Mouse (Mus musculus) natural killer cell, adult 2 months (primary cell): Measurements from ENCODE around the gene Ankrd54.

Source experiments
- DNase-seq, 2 experiments: peaks; one replicate each; pipeline ENCODE4 v3.0.0; 2022; ENCODE audit warnings: low spot score in 2 of 2

Ankrd54 gene

DNA sequence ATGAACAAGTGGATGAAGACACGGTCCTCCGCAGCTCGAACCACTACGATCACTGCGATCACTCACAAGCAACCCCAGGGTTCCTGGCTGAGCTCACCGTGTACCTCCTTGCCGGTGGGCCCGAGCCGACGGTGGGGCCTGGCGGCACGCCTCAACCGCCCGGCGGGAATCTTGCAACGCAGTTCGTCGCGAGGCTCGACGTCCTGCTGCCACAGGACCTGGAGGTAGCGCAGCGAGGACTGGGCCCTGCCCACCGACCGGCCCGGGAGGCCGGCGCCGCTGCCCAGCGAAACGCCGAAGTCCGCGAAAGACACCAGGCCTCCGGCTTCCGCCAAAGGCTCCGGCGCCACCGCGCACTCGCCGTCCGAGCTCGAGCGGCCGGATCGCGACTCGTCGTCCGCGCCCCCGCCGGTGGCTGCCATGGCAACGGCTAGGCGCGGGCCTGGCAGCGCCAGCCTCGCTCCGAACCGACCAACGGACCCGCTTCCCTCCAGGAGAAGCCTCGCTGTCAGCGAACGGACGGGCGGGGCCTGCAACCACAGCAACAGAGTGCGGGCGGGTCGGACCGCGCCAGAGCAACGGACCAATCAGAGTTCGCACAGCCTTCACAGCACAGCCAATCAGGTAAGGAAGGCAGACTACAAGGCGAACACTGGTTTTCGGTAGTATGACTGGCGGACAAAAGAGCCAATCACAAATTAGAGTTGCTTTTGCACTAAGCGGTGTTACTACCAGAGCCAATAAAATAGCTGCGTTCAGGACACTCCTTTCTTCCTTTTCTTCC, at the start of gene Ankrd54:
TSS of gene Ankrd54 (minus strand) at position 518 of the 784 bp plus-strand sequence.
- peak; percentile 96 for DNase-seq

DNA sequence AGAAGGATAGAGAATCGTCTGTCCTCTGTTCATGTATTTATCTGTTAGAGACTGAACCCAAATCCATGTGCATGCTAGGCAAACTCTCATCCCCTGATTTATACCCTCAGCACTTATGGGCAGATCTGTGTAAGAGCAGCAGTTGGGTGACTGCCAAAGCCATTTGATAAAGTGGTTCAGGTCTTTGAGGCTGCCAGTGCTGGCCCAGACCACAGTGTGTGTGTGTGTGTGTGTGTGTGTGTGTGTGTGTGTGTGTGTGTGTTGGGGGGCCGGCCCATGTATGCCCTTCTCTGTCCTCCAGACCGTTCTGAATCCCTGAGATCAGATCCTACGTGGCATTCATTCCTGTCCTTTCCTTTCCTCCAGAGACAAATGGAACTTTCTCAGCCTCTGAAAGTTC, 49.1 kb upstream of the Ankrd54 start:
- no peak for DNase-seq

DNA sequence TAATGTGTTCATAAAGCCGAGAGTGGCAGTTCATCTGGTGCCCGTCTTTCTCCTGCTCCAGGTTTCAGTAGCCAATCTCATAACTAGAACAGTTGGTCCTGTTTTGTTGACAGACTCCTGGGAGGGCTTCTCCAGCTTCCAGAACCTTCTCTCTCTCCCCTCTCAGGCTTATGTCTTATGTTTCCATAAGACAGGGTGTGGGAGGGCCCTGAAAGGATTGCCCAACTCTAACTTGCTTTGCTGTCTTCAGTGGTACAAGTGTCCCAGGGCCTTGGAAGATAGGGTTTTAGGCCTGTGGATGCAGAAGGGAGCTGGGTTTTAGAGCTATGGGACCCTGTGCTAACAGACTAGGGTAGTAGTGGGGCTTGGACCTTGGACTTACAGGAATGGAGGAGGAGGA, 47.8 kb upstream of the Ankrd54 start:
- DNase-seq: no peak

DNA sequence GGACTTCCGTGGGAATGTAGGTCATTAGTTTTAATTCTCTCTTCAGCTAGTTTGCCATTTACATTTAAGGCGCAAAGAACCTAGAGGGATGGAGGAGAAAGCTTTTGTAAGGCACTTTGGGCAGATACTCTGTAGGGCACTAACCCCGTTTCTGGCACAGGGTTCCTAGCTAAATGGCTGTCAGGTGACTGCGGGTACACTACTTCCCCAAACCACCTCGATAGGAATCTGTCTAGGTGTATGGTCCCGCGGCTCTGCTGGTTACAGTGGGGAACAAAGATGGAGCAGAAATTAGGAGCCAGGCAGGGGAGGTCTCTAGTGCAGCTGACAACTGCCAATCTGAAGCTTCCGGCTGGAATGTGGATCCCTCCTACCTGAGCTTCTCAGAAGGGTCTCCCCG, 47.3 kb upstream of the Ankrd54 start:
- DNase-seq: no peak

DNA sequence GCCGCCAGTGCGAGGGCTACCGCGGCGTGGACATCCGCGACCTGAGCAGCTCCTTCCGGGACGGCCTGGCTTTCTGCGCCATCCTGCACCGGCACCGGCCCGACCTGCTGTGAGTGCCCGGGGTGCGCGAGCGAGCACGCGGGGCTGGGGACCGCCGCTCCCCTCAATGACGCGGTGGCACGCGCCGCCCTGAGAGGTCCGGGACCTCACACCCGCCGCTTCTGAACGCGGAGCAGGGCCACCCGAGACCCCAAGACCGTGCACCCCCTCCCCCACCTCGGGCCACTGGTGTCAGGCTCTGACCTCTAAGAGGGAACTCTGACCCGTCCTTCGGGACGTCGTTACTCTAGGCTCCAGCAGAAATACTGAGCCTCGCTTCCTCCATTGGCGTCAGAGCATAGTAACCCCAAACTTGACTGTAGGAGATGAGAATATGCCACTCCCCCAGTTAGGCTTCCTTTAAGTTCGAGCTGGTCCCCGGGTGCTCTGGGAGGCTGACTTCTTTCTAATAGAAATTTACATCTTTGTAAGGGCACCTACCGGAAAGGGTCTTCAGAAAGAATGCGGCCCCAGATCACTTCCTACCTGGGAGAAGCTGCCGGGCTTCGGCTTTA, 46.7 kb upstream of the Ankrd54 start:
- DNase-seq: peak in 1 of 2 experiments; percentile 11

DNA sequence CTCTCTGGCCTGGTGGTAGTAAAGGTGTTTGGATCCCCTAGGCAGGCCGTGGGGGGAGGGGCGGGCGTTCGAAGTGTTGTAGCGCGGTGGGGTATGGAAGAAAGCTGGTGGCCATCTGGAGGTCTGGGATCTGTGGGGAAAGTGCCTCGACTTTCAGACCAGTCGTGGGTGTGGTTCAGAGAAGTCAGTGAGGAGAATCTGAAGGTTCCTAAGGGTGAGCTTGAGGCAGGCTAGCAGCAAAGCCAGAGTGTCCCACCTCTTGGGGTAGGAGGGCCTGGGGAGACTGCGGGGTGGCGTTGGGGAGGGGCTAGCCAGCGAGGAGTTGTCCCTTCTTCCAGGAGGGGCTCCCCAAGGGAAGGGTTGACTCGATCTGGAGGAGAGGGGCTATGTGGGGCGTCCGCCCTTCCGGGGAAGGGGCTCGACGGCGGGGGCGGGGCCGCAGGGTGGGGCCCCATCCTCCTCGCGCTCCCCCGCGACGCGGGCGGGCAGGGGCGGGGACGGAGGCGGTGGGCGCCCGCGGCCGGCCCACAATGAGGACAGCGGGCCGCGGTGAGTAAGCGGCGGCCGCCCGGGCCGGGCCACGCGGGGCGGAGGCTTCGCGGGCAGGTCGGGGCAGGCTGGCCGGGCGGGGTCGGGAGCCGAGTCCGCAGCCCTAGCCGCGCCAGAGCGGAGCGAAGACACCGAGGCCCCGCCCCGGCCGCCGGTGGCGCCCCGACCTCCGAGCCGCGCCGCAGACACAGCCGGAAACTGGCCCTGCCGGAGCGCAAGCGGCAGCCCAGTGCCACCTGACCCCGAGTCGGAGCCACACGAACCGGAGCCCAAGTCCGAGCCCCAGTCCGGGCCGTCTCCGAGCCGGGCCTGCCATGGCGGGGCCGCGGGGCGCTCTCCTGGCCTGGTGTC, 46.0 kb upstream of the Ankrd54 start, which contains the start of gene Micall1:
TSS of gene Micall1 (plus strand) at position 478 of the 900 bp plus-strand sequence.
- peak; percentile 51 to 63 for DNase-seq

DNA sequence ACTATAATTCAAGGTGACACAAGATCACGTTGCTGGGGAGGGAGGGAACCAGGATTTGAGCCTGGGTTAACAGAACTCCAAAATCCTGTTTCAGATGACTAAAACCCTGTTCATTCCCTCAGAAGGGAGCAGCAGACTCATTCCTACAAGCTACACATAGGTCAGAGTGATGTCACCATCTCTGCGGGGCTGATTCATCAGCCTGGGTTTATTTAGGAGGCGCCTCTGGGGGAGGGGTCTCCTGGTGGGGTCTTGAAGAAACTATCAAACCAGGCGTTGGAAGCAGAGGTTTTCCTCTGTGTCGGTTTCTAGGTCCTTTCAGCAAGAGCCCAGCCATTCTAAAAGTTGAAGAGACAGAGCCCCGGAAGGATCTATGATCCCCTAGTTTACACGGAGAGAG, 45.3 kb upstream of the Ankrd54 start:
- no peak for DNase-seq

DNA sequence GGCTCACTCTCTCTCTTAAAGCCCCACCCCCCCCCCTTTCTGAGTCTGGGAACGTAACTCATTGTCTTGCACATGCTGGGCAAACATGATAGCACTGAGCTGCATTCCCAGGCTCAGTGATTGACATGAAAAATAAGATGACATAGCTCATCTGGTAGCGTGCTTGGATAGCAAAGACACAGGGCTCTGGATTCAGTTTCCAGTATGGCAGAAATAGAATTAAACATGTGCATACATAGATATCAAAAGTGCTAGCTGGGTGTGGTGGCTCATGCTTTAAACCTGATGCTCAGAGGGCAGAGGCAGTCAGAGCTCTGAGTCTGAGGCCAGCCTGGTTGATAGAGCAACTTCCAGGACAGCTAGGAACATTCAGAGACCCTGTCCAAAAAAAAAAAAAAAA, 43.1 kb upstream of the Ankrd54 start:
- no peak for DNase-seq

DNA sequence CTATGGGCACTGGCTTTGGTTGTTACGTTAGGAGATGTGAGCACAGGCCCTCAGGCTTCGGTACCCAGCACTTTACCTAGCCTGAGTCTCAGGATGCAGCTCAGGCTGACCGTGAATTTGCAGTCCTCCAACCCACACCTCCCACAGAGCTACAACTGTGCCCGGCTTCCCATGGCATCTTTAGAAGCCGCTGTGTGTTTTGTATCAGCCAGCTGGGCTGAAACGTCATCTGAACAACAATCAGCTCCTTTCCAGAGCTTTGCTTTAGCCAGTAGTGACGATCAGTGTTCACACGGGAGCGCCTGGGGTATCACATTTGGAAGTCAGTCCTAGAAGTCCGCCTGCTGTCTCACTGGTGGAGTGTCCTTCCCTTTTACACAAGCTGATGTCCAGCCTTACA, 40.6 kb upstream of the Ankrd54 start:
- DNase-seq: no peak

DNA sequence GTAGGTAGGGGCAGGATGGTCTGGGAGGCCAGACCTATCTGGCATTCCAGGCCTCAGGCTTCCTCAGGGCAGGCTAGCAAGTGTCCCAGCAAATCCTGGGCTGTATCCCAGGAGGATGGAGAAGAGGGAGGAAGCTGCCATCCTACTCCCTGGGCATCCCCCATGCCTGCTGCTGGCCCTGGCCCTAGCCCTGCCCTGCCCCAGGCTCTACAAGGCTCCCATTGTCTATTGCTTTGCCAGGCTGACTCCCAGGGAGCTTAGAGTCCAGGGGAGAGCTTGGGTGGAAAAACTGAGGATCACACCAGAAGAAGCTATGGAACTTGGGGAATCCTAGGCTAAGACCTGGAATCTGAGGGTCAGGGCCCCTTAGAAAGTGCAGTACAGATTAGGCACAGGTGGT, 38.8 kb upstream of the Ankrd54 start:
- DNase-seq: no peak

DNA sequence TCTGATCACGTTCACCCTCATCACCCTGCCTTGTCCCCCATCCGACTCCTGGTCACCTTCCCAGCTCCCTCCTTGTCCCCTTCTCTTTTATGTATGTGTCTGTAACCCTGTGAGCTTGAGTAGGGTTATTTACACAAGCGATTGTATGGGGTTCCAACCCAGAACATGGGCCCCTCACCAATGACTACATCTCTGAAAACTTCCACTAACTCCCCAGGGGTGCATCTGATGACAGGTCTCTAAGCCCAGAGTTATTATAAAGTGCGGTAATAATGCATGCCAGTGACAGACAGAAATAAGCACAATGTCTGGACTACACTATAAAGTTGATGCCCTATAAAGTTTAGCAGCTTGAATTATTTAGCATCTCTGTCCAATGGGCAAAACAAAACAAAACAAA, 37.7 kb upstream of the Ankrd54 start:
- DNase-seq: no peak

DNA sequence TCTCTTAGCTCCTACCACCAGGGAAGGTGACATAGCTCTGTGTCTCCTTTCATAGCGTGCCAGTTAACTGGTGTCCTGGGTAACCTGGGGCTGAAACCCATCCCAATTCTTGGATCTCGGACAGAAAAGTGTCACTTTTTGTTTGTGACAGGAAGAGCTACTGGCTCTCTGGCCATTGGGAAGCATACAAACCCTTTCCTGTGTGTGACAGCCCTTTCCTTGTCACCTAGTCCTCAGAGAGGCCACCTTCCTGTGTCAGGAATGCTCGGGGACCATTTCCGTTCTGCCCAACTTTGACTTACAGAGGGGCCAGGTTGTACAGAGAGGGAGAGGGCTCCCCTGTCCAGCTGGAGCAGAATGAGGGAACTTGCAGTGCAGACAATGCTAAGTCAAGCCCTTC, 36.8 kb upstream of the Ankrd54 start:
- DNase-seq: no peak

DNA sequence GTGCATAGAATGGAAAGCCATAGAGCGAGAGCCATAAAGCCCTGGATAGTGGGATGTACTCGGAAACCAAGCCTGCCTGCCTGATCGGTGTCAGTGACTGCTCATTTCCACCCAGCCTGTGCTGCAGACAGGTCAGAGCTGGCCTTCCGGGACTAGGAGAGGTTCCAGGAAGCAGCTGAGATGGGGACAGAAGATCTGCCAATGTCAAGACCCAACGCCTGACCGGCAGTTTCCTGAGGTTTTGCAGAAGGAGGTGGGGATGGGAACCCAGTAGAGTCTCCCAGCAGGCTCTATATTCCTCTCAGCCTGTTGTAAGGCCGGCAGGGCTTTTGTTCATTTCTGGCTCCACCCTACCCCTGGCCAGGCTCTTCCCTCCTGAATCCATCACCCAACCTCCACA, 36.2 kb upstream of the Ankrd54 start:
- DNase-seq: no peak

DNA sequence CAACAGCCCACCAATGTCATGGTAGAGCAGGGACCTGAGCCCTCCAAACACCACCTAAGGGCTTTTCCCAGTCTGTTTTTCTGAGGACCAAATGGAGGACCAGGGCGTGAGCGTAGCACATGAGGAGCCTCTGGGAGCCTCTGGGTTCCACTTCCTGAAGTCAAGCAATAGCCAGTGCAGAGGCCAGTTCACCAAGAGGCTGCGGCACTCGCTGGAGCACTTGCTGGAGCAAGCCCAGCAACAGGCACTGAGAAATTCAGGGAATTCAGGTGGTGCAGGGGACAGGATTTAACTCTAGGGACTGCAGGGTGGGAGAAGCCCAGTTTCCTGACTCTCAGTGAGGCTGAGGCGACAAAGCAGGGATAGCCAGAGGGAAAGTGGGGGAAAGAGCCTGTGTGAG, 35.5 kb upstream of the Ankrd54 start:
- DNase-seq: no peak

DNA sequence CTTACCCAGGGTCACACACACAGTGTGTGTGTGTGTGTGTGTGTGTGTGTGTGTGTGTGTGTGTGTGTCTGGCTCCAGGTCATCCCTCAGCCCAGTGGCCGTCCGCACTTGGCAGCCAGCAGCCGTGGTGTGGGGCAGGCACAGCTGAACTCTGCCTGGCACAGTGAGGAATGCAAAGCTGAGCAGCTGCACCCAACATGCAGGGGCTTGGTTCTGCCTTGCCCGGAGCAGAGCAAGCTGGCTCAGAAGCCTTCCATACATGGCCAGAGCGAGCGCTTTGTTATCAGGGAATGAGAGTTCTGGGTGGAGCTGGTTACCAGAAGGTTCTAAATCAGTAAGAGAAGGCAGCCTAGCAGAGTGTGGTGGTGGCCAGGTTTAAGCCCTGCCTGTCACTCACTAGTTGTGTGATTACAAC, 34.9 kb upstream of the Ankrd54 start:
- DNase-seq: no peak

DNA sequence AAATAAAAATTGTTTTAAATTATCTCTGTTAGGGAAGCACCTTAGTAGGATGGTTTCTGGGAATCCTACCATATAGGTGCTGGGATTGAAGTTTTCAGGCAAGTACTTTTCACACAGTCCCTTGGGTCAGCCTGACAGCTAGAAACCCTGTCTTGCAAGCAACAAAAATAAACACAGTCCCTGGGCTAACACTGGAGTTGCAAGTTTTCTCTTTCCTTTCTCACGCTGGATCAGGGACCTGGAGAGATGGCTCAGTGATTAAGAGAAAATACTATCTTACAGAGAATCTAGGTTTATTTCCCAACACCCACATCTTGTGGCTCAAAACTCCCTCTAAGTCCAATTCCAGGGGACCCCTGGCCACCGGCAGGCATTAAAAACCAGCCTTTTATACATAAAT, 34.4 kb upstream of the Ankrd54 start:
- DNase-seq: no peak

DNA sequence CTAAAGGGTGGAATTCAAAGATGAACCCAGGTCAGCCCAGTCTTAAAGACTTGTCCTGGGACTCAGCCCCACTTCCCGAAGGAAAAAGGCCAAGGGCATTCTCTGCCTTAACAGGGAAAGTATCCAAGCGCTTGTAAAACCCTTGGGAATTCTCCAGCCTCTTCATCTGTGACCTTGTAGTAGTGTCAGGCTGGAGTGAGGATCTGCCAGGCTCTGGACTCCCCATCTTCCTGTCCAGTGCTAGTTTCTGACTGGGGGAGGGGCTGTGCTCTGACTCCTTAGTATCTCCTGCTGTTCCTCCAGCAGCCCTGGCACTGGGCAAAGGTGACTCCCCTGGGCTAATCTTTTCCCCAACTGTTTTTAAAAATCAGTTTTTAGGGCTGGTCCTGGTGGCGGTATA, 33.9 kb upstream of the Ankrd54 start:
- no peak for DNase-seq

DNA sequence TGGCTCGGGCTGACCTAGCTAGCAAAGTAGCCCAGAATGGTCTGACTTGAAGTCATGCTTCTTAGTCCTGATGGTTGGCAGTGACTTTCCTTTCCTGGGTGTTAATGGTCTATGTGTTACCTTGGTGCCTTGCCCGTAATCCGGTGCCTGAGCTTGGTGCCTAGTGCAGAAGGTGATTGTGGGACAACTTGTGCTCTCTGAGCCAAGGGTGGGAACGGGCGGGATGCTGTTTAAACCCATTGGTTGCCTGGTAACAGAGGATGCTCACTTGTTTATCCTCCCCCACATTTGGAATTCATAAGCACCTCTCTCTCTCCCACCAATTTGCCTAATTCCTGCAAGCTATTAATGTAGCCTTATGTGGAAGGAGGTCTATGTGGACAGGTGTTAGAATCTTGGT, 32.8 kb upstream of the Ankrd54 start:
- DNase-seq: no peak

DNA sequence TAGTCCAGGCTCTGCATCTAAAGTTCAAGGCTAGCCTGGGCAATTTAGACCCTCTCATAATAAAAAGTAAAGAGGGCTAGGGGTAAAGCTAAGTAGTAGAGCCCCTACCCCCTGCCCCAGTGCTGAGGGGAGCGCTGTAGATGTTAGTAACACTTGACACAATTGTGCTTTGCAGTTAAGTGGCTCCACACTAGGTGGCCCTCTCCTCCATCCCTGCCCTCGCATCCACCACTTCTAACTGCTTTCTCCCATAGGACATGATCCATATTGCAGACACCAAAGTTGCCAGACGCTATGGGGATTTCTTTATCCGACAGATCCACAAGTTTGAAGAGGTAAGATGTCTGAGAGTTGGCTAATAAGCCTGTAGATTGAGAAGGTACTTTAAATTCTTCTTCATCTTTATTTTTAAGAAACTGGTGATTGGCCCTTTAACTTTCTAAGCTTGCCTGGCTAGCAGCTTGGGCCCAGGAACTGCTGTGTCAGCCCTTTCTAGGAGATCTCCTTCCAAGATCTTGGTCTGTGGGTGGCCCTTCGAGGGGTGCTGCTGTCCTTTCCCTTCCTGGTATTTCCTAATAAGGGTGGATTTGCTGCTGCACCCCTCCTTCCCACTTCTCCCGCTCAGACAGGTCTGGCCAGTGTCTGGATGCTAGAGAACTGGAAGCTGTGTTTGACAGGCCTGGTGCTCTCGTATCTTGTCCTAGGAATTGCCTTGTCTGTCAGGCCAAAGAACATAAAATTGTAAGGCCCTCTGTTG, 30.6 kb upstream of the Ankrd54 start:
- no peak for DNase-seq

DNA sequence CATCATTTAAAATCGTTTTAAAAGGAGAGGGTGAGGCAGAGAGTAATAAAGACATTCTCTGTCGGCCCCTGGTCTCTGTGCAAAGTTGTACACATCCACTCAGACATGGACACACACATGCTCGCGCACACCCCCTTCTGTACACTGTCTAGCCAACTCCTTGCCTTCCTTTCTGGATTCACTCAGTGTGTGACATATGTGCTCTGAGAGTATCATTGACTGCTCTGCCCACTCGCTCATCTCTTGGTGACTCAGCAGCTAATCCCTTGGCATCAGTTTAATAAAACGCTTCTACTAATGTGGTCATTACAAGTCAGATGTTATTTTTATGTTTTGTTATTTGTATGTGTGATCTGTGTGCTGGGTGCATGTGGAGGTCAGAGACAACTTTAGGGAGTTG, 29.6 kb upstream of the Ankrd54 start:
- no peak for DNase-seq

DNA sequence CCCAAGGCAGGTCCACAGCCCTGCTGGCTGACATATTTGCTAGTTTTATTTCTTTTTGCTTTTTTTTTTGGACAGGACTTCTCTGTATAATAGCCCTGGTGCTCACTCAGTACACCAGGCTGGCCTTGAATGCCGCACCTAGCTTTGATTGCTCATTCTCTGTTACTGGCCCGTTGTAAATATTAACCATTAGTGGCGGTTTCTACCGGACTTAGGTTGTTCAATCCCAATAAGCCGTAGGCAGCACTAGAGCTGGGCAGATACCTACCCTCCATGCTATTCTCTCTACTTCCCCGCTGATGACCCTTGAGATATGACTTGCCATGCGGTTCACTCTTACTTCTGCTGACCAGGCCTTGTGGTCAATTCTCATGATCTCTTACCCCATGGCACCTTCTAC, 16.9 kb upstream of the Ankrd54 start:
- DNase-seq: no peak
